Mouse (Mus musculus): Measurements from ENCODE around the gene Gpsm2.

Gpsm2 gene

GRCm38 (mm10) chr3:108722036-108722872 lies at the start of gene Gpsm2:
Gpsm2 (minus strand) TSS chr3:108722309.
- DNase-seq, result peak; percentile 98 to 99

- DNase-seq, result peak; percentile 72 to 83
These were observed 48.7 kb upstream of the Gpsm2 start for GRCm38 (mm10) chr3:108770725-108771368.

GRCm38 (mm10) chr3:108769547-108769946 lies 47.4 kb upstream of the Gpsm2 start:
- DNase-seq, result no peak

GRCm38 (mm10) chr3:108767416-108767815 lies 45.3 kb upstream of the Gpsm2 start:
- no peak for DNase-seq

GRCm38 (mm10) chr3:108766943-108767342 lies 44.8 kb upstream of the Gpsm2 start:
- no peak for DNase-seq

GRCm38 (mm10) chr3:108765476-108765875 lies 43.4 kb upstream of the Gpsm2 start:
- DNase-seq, result no peak

GRCm38 (mm10) chr3:108764976-108765375 lies 42.9 kb upstream of the Gpsm2 start:
- peak; percentile 31 to 47 for DNase-seq

GRCm38 (mm10) chr3:108763691-108764090 lies 41.6 kb upstream of the Gpsm2 start:
- no peak for DNase-seq

GRCm38 (mm10) chr3:108762597-108763111 lies 40.5 kb upstream of the Gpsm2 start:
- DNase-seq, result no peak

- DNase-seq, result no peak
These were observed 37.7 kb upstream of the Gpsm2 start for GRCm38 (mm10) chr3:108759566-108760420.

- DNase-seq, result no peak
These were observed 35.5 kb upstream of the Gpsm2 start for GRCm38 (mm10) chr3:108757570-108757969.

GRCm38 (mm10) chr3:108756131-108756530 lies 34.0 kb upstream of the Gpsm2 start:
- no peak for DNase-seq

GRCm38 (mm10) chr3:108755542-108755941 lies 33.4 kb upstream of the Gpsm2 start:
- DNase-seq, result no peak

GRCm38 (mm10) chr3:108754541-108754940 lies 32.4 kb upstream of the Gpsm2 start:
- DNase-seq, result no peak

- DNase-seq, result no peak
These were observed 29.6 kb upstream of the Gpsm2 start for GRCm38 (mm10) chr3:108751691-108752090.

- DNase-seq, result no peak
These were observed 29.0 kb upstream of the Gpsm2 start for GRCm38 (mm10) chr3:108751061-108751460.

GRCm38 (mm10) chr3:108744060-108744459 lies 22.0 kb upstream of the Gpsm2 start:
- DNase-seq, result no peak

- DNase-seq, result no peak
These were observed 17.1 kb upstream of the Gpsm2 start, which contains the start of gene Aknad1 for GRCm38 (mm10) chr3:108739045-108739708. Aknad1 (plus strand) TSS chr3:108739658.

GRCm38 (mm10) chr3:108737761-108738160 lies 15.7 kb upstream of the Gpsm2 start:
- no peak for DNase-seq

- DNase-seq, result no peak
These were observed 8.2 kb upstream of the Gpsm2 start for GRCm38 (mm10) chr3:108730316-108730715.

- no peak for DNase-seq
These were observed 5.7 kb upstream of the Gpsm2 start for GRCm38 (mm10) chr3:108727776-108728175.

- DNase-seq, result no peak
These were observed 5.2 kb upstream of the Gpsm2 start for GRCm38 (mm10) chr3:108727344-108727743.

All from cerebellum, postnatal 10 days (tissue).